Mouse (Mus musculus) limb, embryonic 12.5 days (tissue): Measurements from ENCODE around the gene Caln1. TPM values are rescaled to one million over a fixed set of nuclear protein-coding genes. Genes with fewer than 3 reads are reported as not detected.

Experiments
- ATAC-seq: fragments of 200-750 bp; cut with Nextera tagmentation; 2 replicates; pipeline ENCODE4 v1.8.0; 2017; ENCODE audit warnings: low read depth, moderate TSS enrichment; ENCODE audit not compliant: insufficient number of reproducible peaks, insufficient read depth, low FRiP score, low TSS enrichment
- H3K27ac ChIP-seq: fragments of 300-500 bp; sonication (generic); 2 replicates; pipeline ENCODE4 v1.5.1; 2016; ENCODE audit warnings: mild to moderate bottlenecking, moderate library complexity
- H3K27me3 ChIP-seq: fragments of 300-500 bp; sonication (generic); 2 replicates; pipeline ENCODE4 v1.6.1; 2016; ENCODE audit warnings: mild to moderate bottlenecking, moderate library complexity
- H3K36me3 ChIP-seq: fragments of 300-500 bp; sonication (generic); 2 replicates; pipeline ENCODE4 v1.6.1; 2016; ENCODE audit warnings: mild to moderate bottlenecking, moderate library complexity
- H3K4me1 ChIP-seq: fragments of 300-500 bp; sonication (generic); replicated peaks from 2 replicates; pipeline ENCODE4 v1.6.1; 2016
- H3K4me2 ChIP-seq: fragments of 300-500 bp; sonication (generic); 2 replicates; pipeline ENCODE4 v1.6.1; 2016; ENCODE audit warnings: mild to moderate bottlenecking, moderate library complexity
- H3K4me3 ChIP-seq: fragments of 300-500 bp; sonication (generic); replicated peaks from 2 replicates; pipeline ENCODE4 v1.5.1; 2016; ENCODE audit warnings: mild to moderate bottlenecking
- H3K9ac ChIP-seq: fragments of 300-500 bp; sonication (generic); replicated peaks from 2 replicates; pipeline ENCODE4 v1.6.1; 2016; ENCODE audit warnings: mild to moderate bottlenecking, moderate library complexity
- H3K9me3 ChIP-seq: fragments of 300-500 bp; sonication (generic); 2 replicates; pipeline ENCODE4 v1.6.1; 2016; ENCODE audit warnings: mild to moderate bottlenecking, moderate library complexity
- WGBS: fragments of 180-500 bp; shearing (Covaris S2); methylation state at CpG from one replicate; pipeline ENCODE4 v1.1.7; 2016; 5-methylcytosine and 5-hydroxymethylcytosine counted together
- polyA plus RNA-seq: library from polyadenylated mRNA; unstranded; fragments of >200 nt; fragmentation: Nextera tagmentation; extraction: Ambion mirVana; gene quantifications from 2 replicates; pipeline ENCODE4 v1.2.1, GENCODE M21; 2016

The Caln1 gene
- polyA plus RNA-seq, 1 experiment from 2014 or later, result 0.73 TPM

DNA sequence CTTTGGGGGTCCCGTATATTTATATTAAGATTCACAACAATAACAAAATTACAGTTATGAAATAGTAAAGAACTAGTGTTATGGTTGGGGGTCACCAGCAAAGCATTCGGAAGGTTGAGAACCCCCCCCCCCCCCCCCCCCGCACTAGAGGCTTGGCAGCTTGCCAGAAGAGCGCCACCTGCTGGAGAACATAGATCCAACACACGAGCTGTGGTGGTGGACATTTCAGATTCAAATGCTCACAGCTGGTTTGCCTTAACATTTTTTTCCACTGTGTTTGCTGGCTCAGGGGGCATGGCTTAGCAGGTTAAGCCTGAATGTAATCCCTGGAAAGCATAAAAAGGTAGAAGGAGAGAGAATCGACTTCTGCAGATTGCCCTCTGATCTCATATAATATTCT lies 490.5 kb downstream of the Caln1 start:
- H3K4me2 ChIP-seq, result no peak overlapping the region
- no peaks in the 10 kb centered on the region for H3K9me3 ChIP-seq
- no peak overlapping the region for H3K27ac ChIP-seq
- H3K9ac ChIP-seq, result no peak overlapping the region
- WGBS, result 41% methylated on average over 5 of the region's 6 CpGs
- no peak overlapping the region for H3K4me3 ChIP-seq
- no peaks in the 10 kb centered on the region for H3K4me1 ChIP-seq
- ATAC-seq, result no peak
- H3K27me3 ChIP-seq, result no peaks in the 10 kb centered on the region; the same call in 1 of the 2 replicates
- no peaks in the 10 kb centered on the region for H3K36me3 ChIP-seq

DNA sequence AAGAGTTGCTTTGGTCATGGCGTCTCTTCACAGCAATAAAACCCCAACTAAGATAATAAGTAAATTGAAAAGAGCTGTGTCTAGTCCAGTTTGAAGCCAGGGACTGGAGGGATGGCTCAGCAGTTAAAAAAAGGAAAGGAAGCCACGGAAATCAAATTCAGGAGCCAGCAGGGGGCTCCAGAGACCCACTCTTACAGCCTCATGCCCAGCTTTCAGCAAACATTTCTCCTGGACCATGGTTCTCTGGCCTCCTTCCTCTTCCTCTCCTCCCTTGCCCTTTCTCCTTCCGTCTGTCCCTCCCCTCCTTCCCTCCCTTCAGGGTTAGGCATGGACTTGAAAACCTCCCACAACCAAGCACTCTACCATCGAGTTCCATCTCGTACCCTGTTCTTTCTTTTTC lies 493.0 kb downstream of the Caln1 start:
- WGBS, result 58% methylated on average over 5 of the region's 5 CpGs

DNA sequence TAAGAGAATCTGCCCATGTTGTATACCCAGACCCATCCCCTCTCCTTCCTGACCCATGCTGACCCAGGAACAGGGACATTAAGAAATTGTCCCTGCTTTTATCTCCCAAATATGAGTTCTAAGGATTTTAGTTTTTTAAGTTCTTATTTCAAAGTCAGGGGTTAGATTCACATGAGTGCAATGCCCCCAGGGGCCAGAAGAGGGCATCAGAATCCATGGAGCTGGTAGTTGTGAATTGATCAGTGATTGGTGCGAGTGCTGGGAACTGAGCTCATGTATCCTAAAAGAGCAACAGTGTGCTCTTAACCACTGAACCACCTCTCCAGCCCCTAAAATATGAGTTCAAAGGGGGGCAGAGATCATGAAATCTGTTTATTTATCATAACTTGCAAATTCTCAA lies 500.6 kb downstream of the Caln1 start:
- no peak overlapping the region for H3K27ac ChIP-seq
- H3K27me3 ChIP-seq, result no peaks in the 10 kb centered on the region
- no peak overlapping the region for H3K4me2 ChIP-seq
- no peaks in the 10 kb centered on the region for H3K4me1 ChIP-seq
- WGBS, result 70% methylated on average over 1 of the region's 1 CpGs
- no peak for ATAC-seq
- no peak overlapping the region for H3K4me3 ChIP-seq
- H3K9ac ChIP-seq, result no peak overlapping the region
- H3K36me3 ChIP-seq, result no peaks in the 10 kb centered on the region
- 0 out of 2 replicates have a peak, but pooled peaks cover 6% of the 10 kb centered on the region for H3K9me3 ChIP-seq

More for the DNA sequence above, 493.0 kb downstream of the Caln1 start:
- Histone ChIP-seq H3K9me3 (no peaks in the 10 kb centered on the region), H3K4me1 (no peaks in the 10 kb centered on the region), H3K4me3 (no peak overlapping the region), H3K27me3 (no peaks in the 10 kb centered on the region), H3K36me3 (no peaks in the 10 kb centered on the region), H3K9ac (no peak overlapping the region), H3K27ac (no peak overlapping the region), H3K4me2 (no peak overlapping the region)
- ATAC-seq, result no peak

DNA sequence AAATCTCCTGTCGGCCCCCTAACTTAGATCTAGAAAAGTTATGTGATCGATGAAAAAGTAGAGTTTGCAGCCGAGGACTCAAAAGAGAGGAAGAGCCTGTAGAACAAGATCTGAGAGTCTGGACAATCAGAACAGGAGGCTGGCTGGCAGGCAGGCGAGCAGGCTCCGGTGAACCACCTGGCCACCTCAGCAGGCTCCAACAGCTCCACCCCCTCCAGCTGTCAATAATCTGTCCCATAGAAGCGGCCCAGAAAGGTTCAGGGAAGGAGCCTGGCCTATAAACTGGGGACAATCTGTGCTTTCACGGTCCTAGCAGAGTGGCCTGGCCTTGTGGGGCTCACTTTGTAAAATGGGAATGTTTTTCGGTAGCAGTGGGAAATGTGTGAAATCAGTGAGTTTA lies 501.8 kb downstream of the Caln1 start:
- no peaks in the 10 kb centered on the region for H3K27me3 ChIP-seq
- H3K4me2 ChIP-seq, result no peak overlapping the region
- H3K9me3 ChIP-seq, result 0 out of 2 replicates have a peak, but pooled peaks cover 6% of the 10 kb centered on the region
- no peak overlapping the region for H3K4me3 ChIP-seq
- H3K4me1 ChIP-seq, result no peaks in the 10 kb centered on the region
- H3K9ac ChIP-seq, result no peak overlapping the region
- H3K27ac ChIP-seq, result no peak overlapping the region
- H3K36me3 ChIP-seq, result no peaks in the 10 kb centered on the region
- 43% methylated on average over 8 of the region's 8 CpGs for WGBS
- no peak for ATAC-seq

DNA sequence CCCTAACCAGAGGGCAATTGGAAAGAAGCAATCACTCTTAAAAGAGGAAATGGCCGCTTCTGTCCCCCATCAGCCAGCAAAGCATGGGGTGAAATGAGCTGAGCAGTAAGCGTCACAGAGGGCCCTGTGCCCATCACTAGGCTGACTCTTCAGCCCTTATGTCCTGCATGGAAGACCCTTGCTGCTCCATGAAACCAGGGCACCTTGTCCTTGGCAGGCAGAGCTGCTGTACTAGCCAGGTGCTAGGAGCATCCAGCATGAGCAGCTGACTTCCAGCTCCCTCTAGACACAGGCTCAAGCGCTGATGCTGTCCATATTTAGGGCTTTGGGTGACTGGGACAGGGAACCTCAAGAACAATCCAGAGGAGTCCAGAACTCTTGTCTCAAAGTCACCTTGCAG lies 506.1 kb downstream of the Caln1 start:
- no peaks in the 10 kb centered on the region for H3K4me1 ChIP-seq
- ATAC-seq, result no peak
- WGBS, result 91% methylated on average over 3 of the region's 3 CpGs

DNA sequence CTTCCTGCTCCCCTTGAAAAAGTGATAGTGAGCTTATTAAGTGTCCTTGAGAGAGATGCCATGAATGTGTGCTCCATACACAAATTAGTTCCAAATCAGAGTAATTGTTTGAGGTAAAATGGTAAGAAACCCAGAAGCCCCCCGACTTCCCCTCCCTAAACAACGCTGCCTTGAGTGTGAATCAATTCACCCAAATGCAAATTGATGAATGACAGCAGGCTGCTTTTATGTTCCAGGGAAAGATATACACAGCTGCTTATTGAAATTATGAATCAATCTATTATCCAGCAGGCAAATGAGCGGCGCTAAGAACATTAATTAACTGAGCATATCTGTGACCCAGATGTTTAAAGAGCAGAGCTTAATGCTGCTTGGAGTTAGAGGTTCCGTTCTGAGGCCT lies 511.1 kb downstream of the Caln1 start:
- H3K27me3 ChIP-seq, result no peaks in the 10 kb centered on the region; the same call in 1 of the 2 replicates
- H3K4me3 ChIP-seq, result no peak overlapping the region
- no peak overlapping the region for H3K9ac ChIP-seq
- no peaks in the 10 kb centered on the region for H3K36me3 ChIP-seq
- 82% methylated on average over 5 of the region's 5 CpGs for WGBS
- H3K4me1 ChIP-seq, result no peaks in the 10 kb centered on the region
- no peak overlapping the region for H3K4me2 ChIP-seq
- ATAC-seq, result no peak
- H3K9me3 ChIP-seq, result peaks cover 13% of the 10 kb centered on the region; the same call in 1 of the 2 replicates
- no peak overlapping the region for H3K27ac ChIP-seq

More for the DNA sequence above, 506.1 kb downstream of the Caln1 start:
- Histone ChIP-seq H3K9me3 (peaks cover 9% of the 10 kb centered on the region; the same call in 1 of the 2 replicates), H3K27ac (no peak overlapping the region), H3K36me3 (no peaks in the 10 kb centered on the region), H3K4me2 (no peak overlapping the region), H3K27me3 (no peaks in the 10 kb centered on the region; the same call in 1 of the 2 replicates), H3K4me3 (no peak overlapping the region), H3K9ac (no peak overlapping the region)

DNA sequence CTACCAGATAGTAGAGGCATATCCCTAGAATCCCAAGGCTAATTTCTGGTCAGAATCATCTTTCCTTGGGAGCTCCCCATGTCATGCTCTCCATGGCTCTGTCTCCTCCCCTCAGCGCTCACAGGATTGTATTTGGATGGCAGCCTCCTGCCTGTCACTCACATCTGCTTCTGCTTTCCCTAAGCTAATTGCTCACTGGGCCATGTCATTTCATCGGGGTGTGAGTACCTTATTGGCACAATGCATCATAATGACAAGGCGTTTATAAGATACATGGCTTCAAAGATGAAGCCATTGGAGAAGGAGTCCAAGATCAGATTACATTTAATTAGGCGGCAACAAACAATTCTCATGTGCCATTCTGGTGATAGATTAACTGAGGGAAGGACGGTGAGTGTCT lies 522.5 kb downstream of the Caln1 start:
- Histone ChIP-seq H3K4me1 (peaks cover 10% of the 10 kb centered on the region), H3K36me3 (no peaks in the 10 kb centered on the region), H3K27ac (no peak overlapping the region), H3K27me3 (no peaks in the 10 kb centered on the region), H3K9me3 (0 out of 2 replicates have a peak, but pooled peaks cover 6% of the 10 kb centered on the region), H3K9ac (no peak overlapping the region), H3K4me3 (no peak overlapping the region), H3K4me2 (no peak overlapping the region)
- 30% methylated on average over 5 of the region's 5 CpGs for WGBS
- no peak for ATAC-seq

DNA sequence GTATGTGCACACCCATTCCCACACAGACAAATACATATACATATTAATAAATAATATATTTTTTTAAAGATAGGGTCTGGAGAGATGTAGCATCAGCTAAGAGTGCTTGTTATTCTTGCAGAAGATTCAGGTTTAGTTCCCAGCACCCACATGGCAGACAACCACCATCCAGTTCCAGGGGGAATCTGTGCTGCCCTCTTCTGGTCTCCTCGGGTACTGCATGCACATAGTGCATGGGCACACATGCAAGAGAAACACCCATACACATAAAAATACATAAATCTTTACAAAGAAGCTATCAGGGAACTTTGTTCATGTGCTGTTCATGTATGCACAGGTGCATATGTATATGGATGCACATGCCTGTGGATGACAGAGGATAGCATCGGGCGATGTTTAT lies 526.7 kb downstream of the Caln1 start:
- peaks cover 4% of the 10 kb centered on the region; the same call in 1 of the 2 replicates for H3K4me1 ChIP-seq
- no peak overlapping the region for H3K4me3 ChIP-seq
- WGBS, result 94% methylated on average over 3 of the region's 3 CpGs
- 0 out of 2 replicates have a peak, but pooled peaks cover 6% of the 10 kb centered on the region for H3K9me3 ChIP-seq
- no peak overlapping the region for H3K27ac ChIP-seq
- H3K9ac ChIP-seq, result no peak overlapping the region
- H3K27me3 ChIP-seq, result no peaks in the 10 kb centered on the region
- H3K36me3 ChIP-seq, result no peaks in the 10 kb centered on the region
- no peak overlapping the region for H3K4me2 ChIP-seq
- ATAC-seq, result no peak

Other genes with a start within 250 kb of the Caln1 start
- 6.3 and 6.9 TPM in 2 replicates for gene Kctd7, start 224.6 kb upstream of the Caln1 start, polyA plus RNA-seq
- 26.8 and 26.9 TPM in 2 replicates for gene Rabgef1, start 197.7 kb upstream of the Caln1 start, polyA plus RNA-seq
- 36.4 and 37.2 TPM in 2 replicates for gene Tmem248, start 152.4 kb upstream of the Caln1 start, polyA plus RNA-seq
- gene Sbds, start 113.9 kb upstream of the Caln1 start, polyA plus RNA-seq, result 63.4 and 64.8 TPM in 2 replicates
- 28.4 and 31.5 TPM in 2 replicates for gene Tyw1, start 113.8 kb upstream of the Caln1 start, polyA plus RNA-seq
- not detected in 2 replicates for gene A330070K13Rik, start 15.2 kb downstream of the Caln1 start, polyA plus RNA-seq